Mouse (Mus musculus) left cerebral cortex, postnatal 10 days (tissue): Measurements from ENCODE around the gene Fbln7. TPM values are rescaled to one million over a fixed set of nuclear protein-coding genes. Genes with fewer than 3 reads are reported as not detected.

ENCODE experiments used
- DNase-seq, 2 experiments: peaks; one replicate each; pipeline ENCODE4 v3.0.0; 2021 to 2022; ENCODE audit warnings: low spot score in 2 of 2, mixed read lengths in 1 of 2; ENCODE audit errors: extremely low spot score in 1 of 2
- intact Hi-C: fragments of 180-260 bp; cut with DNase I; formaldehyde crosslinking; loops from one replicate; pipeline ENCODE4 v1.15.1; 2025
- microRNA-seq: library from miRNA; unstranded; fragments of <30 nt; microRNA quantifications from one replicate; pipeline ENCODE4 v1.2.0, GENCODE M21; 2022
- total RNA-seq, 2 experiments: library from RNA; stranded (reverse); gene quantifications; 2 replicates each; pipeline ENCODE4 v1.2.3; 2021

Gene Fbln7
- total RNA-seq, 2 experiments from 2014 or later: 5.3 to 5.5 TPM

DNA sequence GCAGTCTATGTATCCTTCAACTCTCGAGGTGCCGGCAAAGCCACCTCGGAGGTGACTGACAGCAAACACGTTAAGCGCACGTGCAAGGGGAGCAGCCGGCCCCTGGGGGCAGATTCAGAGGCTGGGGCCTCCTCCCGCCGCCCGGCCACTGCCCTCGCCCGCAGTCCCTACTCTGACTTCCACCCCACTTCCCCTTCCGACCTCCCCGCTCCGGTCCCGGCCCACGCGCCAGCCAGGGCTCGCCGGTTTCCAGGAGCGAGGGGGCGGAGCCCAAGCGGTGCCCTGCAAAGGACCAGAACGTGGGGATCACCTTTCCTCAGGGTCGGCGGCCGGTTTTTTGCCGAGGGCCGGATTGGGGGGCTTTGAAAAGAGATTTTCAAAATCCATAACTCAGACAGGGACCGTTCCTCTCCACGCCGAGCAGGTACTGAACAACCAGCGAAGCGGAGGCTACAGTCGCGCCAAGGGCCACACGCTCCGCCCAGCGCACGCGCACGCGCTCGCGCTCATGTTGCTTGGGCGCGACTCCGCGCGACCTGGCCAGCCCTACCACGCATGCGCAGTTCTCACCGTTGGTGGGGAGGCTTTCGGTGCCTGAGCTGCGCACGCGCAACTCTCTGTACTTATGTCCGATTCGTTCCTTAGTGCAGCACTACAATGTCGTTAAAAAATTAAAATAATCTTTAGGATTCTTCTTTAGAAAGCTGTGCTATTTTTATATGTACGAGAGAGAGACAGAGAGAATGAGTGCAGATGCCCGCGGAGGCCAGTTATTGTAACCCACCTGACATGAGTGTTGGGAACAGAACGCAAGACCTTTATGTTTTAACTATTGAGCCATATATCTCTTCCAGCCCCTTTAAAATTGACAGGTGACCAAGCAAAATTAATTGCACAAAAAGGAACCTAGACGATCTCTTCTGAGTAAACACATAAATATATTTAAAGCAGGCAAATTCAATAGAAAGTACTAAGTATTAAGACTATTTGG is 81.1 kb downstream of the Fbln7 start, which contains the start of gene Zc3h8:
TSS of gene Zc3h8 (minus strand) at position 540 of the 991 bp plus-strand sequence.
- intact Hi-C loops: no loop called here
- DNase-seq: peak; percentile 95 to 97

Small RNA genes within 50 kb of the gene (microRNA-seq; reads per million reads assigned to microRNA genes)
- not detected for gene Gm22859

Other genes with a start within 250 kb of the Fbln7 start
- 10 to 100 TPM; 71.4 to 80.0 TPM for gene Anapc1, start 175.6 kb upstream of the Fbln7 start, total RNA-seq
- gene Mertk, start 164.0 kb upstream of the Fbln7 start, total RNA-seq: 10 to 100 TPM; 10.4 to 23.6 TPM
- gene Tmem87b, start 44.9 kb upstream of the Fbln7 start, total RNA-seq: 10 to 100 TPM; 31.8 to 34.3 TPM
- 1 to 10 TPM; 7.1 to 8.2 TPM for gene Zc3h8, start 81.1 kb downstream of the Fbln7 start, total RNA-seq
- gene Zc3h6, start 104.4 kb downstream of the Fbln7 start, total RNA-seq: 10 to 100 TPM; 11.3 to 12.2 TPM
- 10 to 100 TPM in 1 of 2 experiments, 1 to 10 TPM in 1; 8.7 to 11.8 TPM for gene Gm10762, start 104.7 kb downstream of the Fbln7 start, total RNA-seq
- gene Vinac1, start 185.2 kb downstream of the Fbln7 start, total RNA-seq: under 1 TPM in 1 of 2 experiments, not detected in 1; 0.26 TPM
- 10 to 100 TPM; 85.0 to 90.5 TPM for gene Ttl, start 203.0 kb downstream of the Fbln7 start, total RNA-seq
- gene Polr1b, start 238.0 kb downstream of the Fbln7 start, total RNA-seq: 10 to 100 TPM; 21.8 to 24.8 TPM